Mouse (Mus musculus) G1E (cell line): ENCODE measurements around the gene Mtus2. TPM values are rescaled to one million over a fixed set of nuclear protein-coding genes. Genes with fewer than 3 reads are reported as not detected.
A peak's percentile ranks its signal among the peaks of the same experiment; 100 is the strongest.

Source experiments
- ATAC-seq: 2 replicates; pipeline ENCODE4 v1.8.0; 2016; ENCODE audit warnings: mild to moderate bottlenecking; ENCODE audit not compliant: insufficient number of reproducible peaks, poor library complexity, low FRiP score, severe bottlenecking; ENCODE audit errors: extremely low read depth
- DNase-seq: peaks from one replicate; pipeline ENCODE4 v3.0.0; 2012; ENCODE audit warnings: low spot score
- H3K27me3 ChIP-seq: 2 replicates; pipeline ENCODE4 v1.6.1; 2012; ENCODE audit warnings: mild to moderate bottlenecking, low read length, inconsistent platforms; ENCODE audit not compliant: insufficient read depth
- H3K36me3 ChIP-seq: replicated peaks from 2 replicates; pipeline ENCODE3; 2012; ENCODE audit warnings: mild to moderate bottlenecking, inconsistent platforms
- H3K4me1 ChIP-seq: 2 replicates; pipeline ENCODE4 v1.6.1; 2012; ENCODE audit warnings: low read depth, low read length, inconsistent platforms, mixed read lengths; ENCODE audit not compliant: insufficient read depth
- H3K4me3 ChIP-seq: 2 replicates; pipeline ENCODE4 v1.5.1; 2012; ENCODE audit warnings: low read depth, mild to moderate bottlenecking, inconsistent platforms, low read length, moderate library complexity, mixed read lengths
- H3K9me3 ChIP-seq: replicated peaks from 2 replicates; pipeline ENCODE4 v1.6.1; 2012; ENCODE audit warnings: inconsistent platforms
- CTCF ChIP-seq: IDR thresholded peaks from 2 replicates; pipeline ENCODE4 v1.5.1; 2012; ENCODE audit warnings: low read depth, low read length, inconsistent platforms, mixed read lengths
- GATA1 ChIP-seq: IDR thresholded peaks from 2 replicates; pipeline ENCODE4 v1.6.1; 2012; ENCODE audit warnings: borderline replicate concordance, low read length, inconsistent platforms, mixed read lengths
- GATA2 ChIP-seq: IDR thresholded peaks from 2 replicates; pipeline ENCODE4 v1.6.1; 2012; ENCODE audit warnings: low read depth, low read length, inconsistent platforms, borderline replicate concordance
- POLR2AphosphoS5 ChIP-seq: IDR thresholded peaks from 2 replicates; pipeline ENCODE4 v1.6.1; 2012; ENCODE audit warnings: low read depth, low read length, inconsistent platforms; ENCODE audit not compliant: insufficient replicate concordance
- TAL1 ChIP-seq: conservative IDR thresholded peaks from 2 replicates; pipeline ENCODE4 v1.6.1; 2012; ENCODE audit warnings: low read depth, low read length, inconsistent platforms, mixed read lengths
- polyA plus RNA-seq: library from polyadenylated mRNA; stranded (reverse); fragments of >175 nt; gene quantifications from 2 replicates; pipeline ENCODE4 v1.2.3, GENCODE M21; 2012
- total RNA-seq, 2 experiments: library from RNA; stranded (forward) in 1 of 2; stranded (reverse) in 1 of 2; fragments of 200-1000 nt in 1 of 2; fragments of >200 nt in 1 of 2; fragmentation: Nextera tagmentation in 1 of 2; gene quantifications; 2 replicates each; pipeline ENCODE4 v1.2.3; 2014 to 2017

Mtus2 gene
- total and polyA plus RNA-seq, 3 experiments: 1.1 TPM; not detected in 2

- TF ChIP-seq GATA2: no peak
- no peak for TF ChIP-seq TAL1
- no peak for TF ChIP-seq GATA1
- TF ChIP-seq CTCF: no peak
- TF ChIP-seq POLR2AphosphoS5: no peak
- H3K4me1 ChIP-seq: no peaks in the 10 kb centered on the region
- ATAC-seq (no peak), DNase-seq (no peak)
- H3K36me3 ChIP-seq: no peaks in the 10 kb centered on the region
- no peaks in the 10 kb centered on the region for H3K27me3 ChIP-seq
- H3K4me3 ChIP-seq: no peak overlapping the region
- peaks cover 60% of the 10 kb centered on the region for H3K9me3 ChIP-seq
Measured at GRCm38 (mm10) chr5:148283584-148283983, 326.5 kb downstream of the Mtus2 start.

GRCm38 (mm10) chr5:148287529-148287928 lies 330.4 kb downstream of the Mtus2 start:
- H3K4me3 ChIP-seq: no peak overlapping the region
- DNase-seq: no peak
- H3K36me3 ChIP-seq: no peaks in the 10 kb centered on the region
- H3K4me1 ChIP-seq: no peaks in the 10 kb centered on the region
- H3K27me3 ChIP-seq: no peaks in the 10 kb centered on the region; the same call in 1 of the 2 replicates
- TF ChIP-seq TAL1 (no peak), POLR2AphosphoS5 (no peak), CTCF (no peak), GATA2 (no peak), GATA1 (no peak)
- ATAC-seq: no peak
- peaks cover 59% of the 10 kb centered on the region for H3K9me3 ChIP-seq

GRCm38 (mm10) chr5:148288804-148289203 lies 331.7 kb downstream of the Mtus2 start:
- H3K9me3 ChIP-seq: peaks cover 63% of the 10 kb centered on the region
- ATAC-seq (no peak), DNase-seq (no peak)
- no peaks in the 10 kb centered on the region for H3K36me3 ChIP-seq
- H3K27me3 ChIP-seq: no peaks in the 10 kb centered on the region; the same call in 1 of the 2 replicates
- H3K4me3 ChIP-seq: peak overlapping the region; percentile 1; the same call in 1 of the 2 replicates
- no peaks in the 10 kb centered on the region for H3K4me1 ChIP-seq
- no peak for TF ChIP-seq TAL1
- TF ChIP-seq POLR2AphosphoS5: no peak
- no peak for TF ChIP-seq GATA2
- TF ChIP-seq GATA1: no peak
- TF ChIP-seq CTCF: no peak

GRCm38 (mm10) chr5:148289951-148290350 lies 332.8 kb downstream of the Mtus2 start:
- ATAC-seq: no peak
- Histone ChIP-seq H3K4me3 (no peak overlapping the region), H3K9me3 (peaks cover 62% of the 10 kb centered on the region), H3K4me1 (no peaks in the 10 kb centered on the region), H3K27me3 (no peaks in the 10 kb centered on the region; the same call in 1 of the 2 replicates), H3K36me3 (no peaks in the 10 kb centered on the region)
- TF ChIP-seq POLR2AphosphoS5: no peak
- no peak for TF ChIP-seq TAL1
- no peak for TF ChIP-seq GATA2
- TF ChIP-seq GATA1: no peak
- no peak for TF ChIP-seq CTCF
- DNase-seq: no peak

GRCm38 (mm10) chr5:148292862-148293261 lies 335.7 kb downstream of the Mtus2 start:
- H3K4me1 ChIP-seq: no peaks in the 10 kb centered on the region
- no peak for DNase-seq
- ATAC-seq: no peak
- peaks cover 54% of the 10 kb centered on the region for H3K9me3 ChIP-seq
- TF ChIP-seq GATA2 (no peak), TAL1 (no peak), GATA1 (no peak), POLR2AphosphoS5 (no peak), CTCF (no peak)
- no peaks in the 10 kb centered on the region for H3K36me3 ChIP-seq
- no peak overlapping the region for H3K4me3 ChIP-seq
- H3K27me3 ChIP-seq: no peaks in the 10 kb centered on the region; the same call in 1 of the 2 replicates

- Histone ChIP-seq H3K4me3 (no peak overlapping the region), H3K36me3 (no peaks in the 10 kb centered on the region), H3K4me1 (no peaks in the 10 kb centered on the region), H3K27me3 (no peaks in the 10 kb centered on the region; the same call in 1 of the 2 replicates), H3K9me3 (peaks cover 51% of the 10 kb centered on the region)
- ATAC-seq (no peak), DNase-seq (no peak)
- TF ChIP-seq CTCF (peak; percentile 16; the same call in 1 of the 2 replicates), POLR2AphosphoS5 (no peak)
Measured at GRCm38 (mm10) chr5:148293346-148293745, 336.2 kb downstream of the Mtus2 start.

- Histone ChIP-seq H3K4me3 (no peak overlapping the region), H3K27me3 (no peaks in the 10 kb centered on the region), H3K4me1 (no peaks in the 10 kb centered on the region), H3K36me3 (no peaks in the 10 kb centered on the region), H3K9me3 (peaks cover 60% of the 10 kb centered on the region)
- no peak for DNase-seq
- TF ChIP-seq TAL1 (no peak), GATA1 (no peak), CTCF (no peak), POLR2AphosphoS5 (no peak), GATA2 (no peak)
- ATAC-seq: no peak; the same call in 1 of the 2 replicates
Measured at GRCm38 (mm10) chr5:148302968-148303367, 345.8 kb downstream of the Mtus2 start.
